Mouse (Mus musculus): Measurements from ENCODE around the gene Shisa5. TPM values are rescaled to one million over a fixed set of nuclear protein-coding genes. Genes with fewer than 3 reads are reported as not detected.

The Shisa5 gene
- polyA plus RNA-seq, 1 experiment = 21.0 TPM

DNA sequence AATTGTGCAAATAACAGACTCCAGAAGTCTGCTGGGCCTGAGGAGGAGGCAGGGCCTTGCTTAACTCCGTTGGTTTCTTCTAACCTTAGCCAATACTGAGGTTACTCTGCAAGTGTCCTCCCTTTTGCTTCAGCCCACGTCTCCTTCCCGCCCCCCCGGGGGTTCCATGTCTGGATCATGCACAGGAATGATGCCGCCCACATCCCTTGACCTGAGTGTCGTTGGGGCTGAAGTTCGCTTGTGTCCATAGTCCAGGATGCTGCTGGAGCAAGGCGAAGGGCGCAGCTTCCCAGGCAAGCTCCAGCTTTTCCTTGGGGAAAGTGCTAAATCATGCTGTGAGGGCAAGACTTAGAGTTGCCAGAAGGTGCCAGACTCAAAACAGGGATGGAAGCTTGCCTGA is 42.0 kb upstream of the Shisa5 start:
- no peaks in the 10 kb centered on the region for H3K27me3 ChIP-seq (ENCODE audit: control insufficient read depth, insufficient read depth, low read length)
- H3K4me1 ChIP-seq (ENCODE audit: control insufficient read depth, insufficient read depth, low read length) = peaks cover 6% of the 10 kb centered on the region
- H3K4me3 ChIP-seq (ENCODE audit: control insufficient read depth, low read depth, low read length) = no peak overlapping the region
- H3K36me3 ChIP-seq (ENCODE audit: control insufficient read depth, insufficient read depth, low read length) = no peaks in the 10 kb centered on the region
- TF ChIP-seq CTCF (IDR thresholded peaks at IDR 0.05; ENCODE audit: control insufficient read depth, insufficient read depth, insufficient replicate concordance, low read depth, low read length) (no peak), POLR2A (IDR thresholded peaks at IDR 0.05; ENCODE audit: control insufficient read depth, low read depth, low read length) (no peak)
- no peak overlapping the region for H3K27ac ChIP-seq (ENCODE audit: control insufficient read depth, insufficient read depth, low read depth, low read length)

GRCm38 (mm10) chr9:108998287-108999166 is 39.8 kb upstream of the Shisa5 start:
- TF ChIP-seq POLR2A (IDR thresholded peaks at IDR 0.05; ENCODE audit: control insufficient read depth, low read depth, low read length) (no peak), CTCF (IDR thresholded peaks at IDR 0.05; ENCODE audit: control insufficient read depth, insufficient read depth, insufficient replicate concordance, low read depth, low read length) (no peak)
- Histone ChIP-seq H3K4me1 (ENCODE audit: control insufficient read depth, insufficient read depth, low read length) (no peaks in the 10 kb centered on the region; the same call in 1 of the 2 replicates), H3K27me3 (ENCODE audit: control insufficient read depth, insufficient read depth, low read length) (no peaks in the 10 kb centered on the region), H3K36me3 (ENCODE audit: control insufficient read depth, insufficient read depth, low read length) (no peaks in the 10 kb centered on the region), H3K4me3 (ENCODE audit: control insufficient read depth, low read depth, low read length) (no peak overlapping the region), H3K27ac (ENCODE audit: control insufficient read depth, insufficient read depth, low read depth, low read length) (no peak overlapping the region)

- Histone ChIP-seq H3K4me1 (ENCODE audit: control insufficient read depth, insufficient read depth, low read length) (no peaks in the 10 kb centered on the region; the same call in 1 of the 2 replicates), H3K4me3 (ENCODE audit: control insufficient read depth, low read depth, low read length) (no peak overlapping the region), H3K27ac (ENCODE audit: control insufficient read depth, insufficient read depth, low read depth, low read length) (no peak overlapping the region), H3K36me3 (ENCODE audit: control insufficient read depth, insufficient read depth, low read length) (no peaks in the 10 kb centered on the region), H3K27me3 (ENCODE audit: control insufficient read depth, insufficient read depth, low read length) (no peaks in the 10 kb centered on the region)
- TF ChIP-seq POLR2A (IDR thresholded peaks at IDR 0.05; ENCODE audit: control insufficient read depth, low read depth, low read length) = no peak
- no peak for TF ChIP-seq CTCF (IDR thresholded peaks at IDR 0.05; ENCODE audit: control insufficient read depth, insufficient read depth, insufficient replicate concordance, low read depth, low read length)
These were observed 39.2 kb upstream of the Shisa5 start for GRCm38 (mm10) chr9:108999167-108999526.

GRCm38 (mm10) chr9:109000726-109001125 is 37.6 kb upstream of the Shisa5 start:
- Histone ChIP-seq H3K27me3 (ENCODE audit: control insufficient read depth, insufficient read depth, low read length) (no peaks in the 10 kb centered on the region), H3K4me3 (ENCODE audit: control insufficient read depth, low read depth, low read length) (no peak overlapping the region), H3K36me3 (ENCODE audit: control insufficient read depth, insufficient read depth, low read length) (no peaks in the 10 kb centered on the region), H3K27ac (ENCODE audit: control insufficient read depth, insufficient read depth, low read depth, low read length) (no peak overlapping the region), H3K4me1 (ENCODE audit: control insufficient read depth, insufficient read depth, low read length) (no peaks in the 10 kb centered on the region)
- TF ChIP-seq CTCF (IDR thresholded peaks at IDR 0.05; ENCODE audit: control insufficient read depth, insufficient read depth, insufficient replicate concordance, low read depth, low read length) (peak; percentile 90; the same call in 1 of the 2 replicates), POLR2A (IDR thresholded peaks at IDR 0.05; ENCODE audit: control insufficient read depth, low read depth, low read length) (no peak)

- Histone ChIP-seq H3K27me3 (ENCODE audit: control insufficient read depth, insufficient read depth, low read length) (no peaks in the 10 kb centered on the region), H3K4me1 (ENCODE audit: control insufficient read depth, insufficient read depth, low read length) (no peaks in the 10 kb centered on the region), H3K4me3 (ENCODE audit: control insufficient read depth, low read depth, low read length) (no peak overlapping the region), H3K36me3 (ENCODE audit: control insufficient read depth, insufficient read depth, low read length) (no peaks in the 10 kb centered on the region), H3K27ac (ENCODE audit: control insufficient read depth, insufficient read depth, low read depth, low read length) (no peak overlapping the region)
- TF ChIP-seq POLR2A (IDR thresholded peaks at IDR 0.05; ENCODE audit: control insufficient read depth, low read depth, low read length) (no peak), CTCF (IDR thresholded peaks at IDR 0.05; ENCODE audit: control insufficient read depth, insufficient read depth, insufficient replicate concordance, low read depth, low read length) (no peak)
These were observed 35.2 kb upstream of the Shisa5 start for GRCm38 (mm10) chr9:109003201-109003600.

- H3K27ac ChIP-seq (ENCODE audit: control insufficient read depth, insufficient read depth, low read depth, low read length) = no peak overlapping the region
- no peaks in the 10 kb centered on the region; the same call in 1 of the 2 replicates for H3K36me3 ChIP-seq (ENCODE audit: control insufficient read depth, insufficient read depth, low read length)
- no peaks in the 10 kb centered on the region for H3K27me3 ChIP-seq (ENCODE audit: control insufficient read depth, insufficient read depth, low read length)
- H3K4me1 ChIP-seq (ENCODE audit: control insufficient read depth, insufficient read depth, low read length) = no peaks in the 10 kb centered on the region; the same call in 1 of the 2 replicates
- no peak for TF ChIP-seq POLR2A (IDR thresholded peaks at IDR 0.05; ENCODE audit: control insufficient read depth, low read depth, low read length)
- no peak for TF ChIP-seq CTCF (IDR thresholded peaks at IDR 0.05; ENCODE audit: control insufficient read depth, insufficient read depth, insufficient replicate concordance, low read depth, low read length)
- no peak overlapping the region for H3K4me3 ChIP-seq (ENCODE audit: control insufficient read depth, low read depth, low read length)
These were observed 31.2 kb upstream of the Shisa5 start for GRCm38 (mm10) chr9:109007025-109007780.

GRCm38 (mm10) chr9:109008081-109008480 is 30.3 kb upstream of the Shisa5 start:
- Histone ChIP-seq H3K36me3 (ENCODE audit: control insufficient read depth, insufficient read depth, low read length) (peaks cover 1% of the 10 kb centered on the region), H3K27me3 (ENCODE audit: control insufficient read depth, insufficient read depth, low read length) (no peaks in the 10 kb centered on the region), H3K27ac (ENCODE audit: control insufficient read depth, insufficient read depth, low read depth, low read length) (no peak overlapping the region), H3K4me1 (ENCODE audit: control insufficient read depth, insufficient read depth, low read length) (no peaks in the 10 kb centered on the region; the same call in 1 of the 2 replicates), H3K4me3 (ENCODE audit: control insufficient read depth, low read depth, low read length) (no peak overlapping the region)
- TF ChIP-seq POLR2A (IDR thresholded peaks at IDR 0.05; ENCODE audit: control insufficient read depth, low read depth, low read length) (no peak), CTCF (IDR thresholded peaks at IDR 0.05; ENCODE audit: control insufficient read depth, insufficient read depth, insufficient replicate concordance, low read depth, low read length) (no peak)

All from testis, adult 2 months (tissue).